In the genomic region with DNA sequence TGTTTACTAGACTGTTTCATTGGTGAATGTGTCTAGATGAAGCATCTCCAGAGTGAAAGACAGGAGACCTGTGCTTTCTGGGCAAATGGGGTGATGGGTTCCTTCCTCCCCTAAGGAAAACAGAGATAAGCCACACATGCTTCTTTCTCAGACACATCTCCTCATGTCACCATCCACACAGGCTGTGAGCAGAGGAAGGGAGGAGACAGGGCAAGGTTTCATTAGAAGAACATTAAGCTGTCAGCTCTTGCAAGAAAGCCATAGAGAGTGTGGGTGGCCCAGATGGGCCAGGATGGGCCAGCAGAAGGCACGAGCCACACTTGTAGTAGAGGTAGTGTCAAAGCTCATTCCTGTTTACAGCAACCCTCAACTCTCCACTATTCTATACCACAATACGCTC, we compare ENCODE assay signal across 23 mouse cellular contexts. TPM values are rescaled to one million over a fixed set of nuclear protein-coding genes. Genes with fewer than 3 reads are reported as not detected.
"Had no signal": no experiment of that assay in that cellular context is flagged by ENCODE, and none has a peak within 500 bp of the region (broad histone marks: within the 10 kb centered on the region; RNA-seq: fewer than 3 reads in every experiment).

No protein-coding gene starts in this region.

- H3K9me3 ChIP-seq: intestine, embryonic 15.5 days; liver, embryonic 13.5 days; stomach, embryonic 15.5 days had no signal

- DNase-seq: kidney, adult 18-20 months; kidney, postnatal 10 days; kidney, postnatal 4 days; layer of hippocampus, postnatal 36 days; liver, embryonic 13.5 days; lung, adult 2 months; lung, postnatal 14 days; lung, postnatal 4 days; midbrain, embryonic 14.5 days; right cerebral cortex, postnatal 25 days; spleen, adult 18-20 months; thymus, postnatal 25 days had no signal

- H3K27me3 ChIP-seq: intestine, embryonic 15.5 days; liver, embryonic 13.5 days; stomach, embryonic 15.5 days had no signal

- H3K4me3 ChIP-seq: intestine, embryonic 15.5 days; left cerebral cortex, adult 2 months; liver, embryonic 13.5 days; stomach, embryonic 15.5 days had no signal

- H3K4me1 ChIP-seq: liver, embryonic 13.5 days; stomach, embryonic 15.5 days had no signal

- H3K27ac ChIP-seq: intestine, embryonic 15.5 days; left cerebral cortex, adult 2 months; liver, embryonic 13.5 days; stomach, embryonic 15.5 days had no signal

- ATAC-seq: intestine, embryonic 15.5 days had no signal

- H3K4me2 ChIP-seq: intestine, embryonic 15.5 days; liver, embryonic 13.5 days; midbrain, embryonic 11.5 days; stomach, embryonic 15.5 days had no signal

- H3K9ac ChIP-seq: intestine, embryonic 15.5 days; liver, embryonic 13.5 days; stomach, embryonic 15.5 days had no signal

- H3K36me3 ChIP-seq: intestine, embryonic 15.5 days; liver, embryonic 13.5 days; stomach, embryonic 15.5 days had no signal

RNA-seq across cellular contexts. Expression of gene Clrn1, which starts 5.0 kb away (rescaled TPM):
- polyA plus RNA-seq: intestine, embryonic 15.5 days; liver, adult 2 months; liver, embryonic 13.5 days; liver, embryonic 16.5 days; lung, adult 2 months; stomach, embryonic 15.5 days had no signal

RNA-seq across cellular contexts. Expression of gene Mindy4b-ps, which starts 58.1 kb away (rescaled TPM):
- polyA plus RNA-seq: intestine, embryonic 15.5 days; limb, embryonic 11.5 days; liver, adult 2 months; liver, embryonic 13.5 days; liver, embryonic 16.5 days; lung, adult 2 months; lung, embryonic 16.5 days; midbrain, embryonic 11.5 days; midbrain, embryonic 14.5 days; neural tube, embryonic 11.5 days; neural tube, embryonic 14.5 days; stomach, embryonic 15.5 days; thymus, postnatal 0 days had no signal
